Mouse (Mus musculus) kidney, postnatal 0 days (tissue): ENCODE measurements around the gene Cbx7. TPM values are rescaled to one million over a fixed set of nuclear protein-coding genes. Genes with fewer than 3 reads are reported as not detected.
A peak's percentile ranks its signal among the peaks of the same experiment; 100 is the strongest.

Experiments
- ATAC-seq: fragments of 200-750 bp; cut with Nextera tagmentation; replicated peaks from 2 replicates; pipeline ENCODE4 v1.8.0; 2017; ENCODE audit warnings: low read depth, moderate number of reproducible peaks, moderate TSS enrichment, moderate library complexity; ENCODE audit not compliant: low FRiP score
- DNase-seq: peaks from one replicate; pipeline ENCODE4 v3.0.0-alpha.2; 2016; ENCODE audit warnings: low spot score
- H3K27ac ChIP-seq: fragments of 300-500 bp; sonication (generic); 2 replicates; pipeline ENCODE4 v1.5.1; 2014; ENCODE audit warnings: mild to moderate bottlenecking
- H3K27me3 ChIP-seq: fragments of 300-500 bp; sonication (generic); 2 replicates; pipeline ENCODE4 v1.6.1; 2014; ENCODE audit warnings: low read length, mixed read lengths; ENCODE audit not compliant: insufficient read depth
- H3K36me3 ChIP-seq: fragments of 300-500 bp; sonication (generic); 2 replicates; pipeline ENCODE4 v1.6.1; 2014; ENCODE audit warnings: low read length, mixed read lengths; ENCODE audit not compliant: insufficient read depth
- H3K4me1 ChIP-seq: fragments of 300-500 bp; sonication (generic); replicated peaks from 2 replicates; pipeline ENCODE4 v1.6.1; 2014; ENCODE audit warnings: antibody characterized with exemption, low read length, mixed read lengths; ENCODE audit not compliant: insufficient read depth
- H3K4me2 ChIP-seq: fragments of 300-500 bp; sonication (generic); 2 replicates; pipeline ENCODE4 v1.6.1; 2014; ENCODE audit warnings: mild to moderate bottlenecking, low read length, moderate library complexity, mixed read lengths
- H3K4me3 ChIP-seq: fragments of 300-500 bp; sonication (generic); replicated peaks from 2 replicates; pipeline ENCODE4 v1.5.1; 2014; ENCODE audit warnings: low read depth, low read length
- H3K9ac ChIP-seq: fragments of 300-500 bp; sonication (generic); 2 replicates; pipeline ENCODE4 v1.6.1; 2014; ENCODE audit warnings: low read depth, low read length
- H3K9me3 ChIP-seq: fragments of 300-500 bp; sonication (generic); replicated peaks from 2 replicates; pipeline ENCODE4 v1.6.1; 2016; ENCODE audit warnings: low read length, inconsistent platforms, mixed read lengths
- CTCF ChIP-seq: IDR thresholded peaks from 2 replicates; pipeline ENCODE4 v1.5.1; 2016; ENCODE audit warnings: antibody characterized with exemption, low read depth, mild to moderate bottlenecking, moderate library complexity
- WGBS: fragments of 180-500 bp; shearing (Covaris S2); extraction: QIAGEN DNeasy Blood & Tissue Kit; methylation state at CpG from one replicate; pipeline ENCODE4 v1.1.7; 2014; 5-methylcytosine and 5-hydroxymethylcytosine counted together
- polyA plus RNA-seq: library from polyadenylated mRNA; unstranded; fragments of >200 nt; fragmentation: Nextera tagmentation; extraction: Ambion mirVana; gene quantifications from 2 replicates; pipeline ENCODE4 v1.2.1, GENCODE M21; 2015

The Cbx7 gene
- polyA plus RNA-seq, 1 experiment from 2014 or later: 4.6 TPM

DNA sequence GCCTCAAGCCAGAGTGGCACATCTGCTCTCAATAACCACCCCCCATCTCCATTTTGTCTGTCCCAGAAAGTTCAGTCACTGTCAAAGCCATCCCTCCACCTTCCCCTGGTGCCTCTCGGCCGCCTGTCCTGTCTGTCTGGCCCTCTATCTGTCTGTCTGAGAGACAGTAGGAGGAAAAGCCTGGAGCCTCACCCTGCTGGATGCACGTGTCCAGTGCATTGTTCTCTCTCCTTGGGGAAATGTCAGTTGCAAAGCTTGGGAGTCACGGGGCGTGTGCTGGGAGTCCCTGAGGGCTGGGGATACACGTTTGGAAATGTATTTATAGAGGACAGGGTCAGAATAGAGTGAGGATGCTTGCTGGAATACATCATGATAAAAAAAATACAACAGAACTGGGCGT lies 17.4 kb downstream of the Cbx7 start:
- no peak overlapping the region for H3K4me2 ChIP-seq
- H3K9me3 ChIP-seq: no peaks in the 10 kb centered on the region
- no peak overlapping the region for H3K27ac ChIP-seq
- no peak overlapping the region for H3K4me3 ChIP-seq
- H3K27me3 ChIP-seq: no peaks in the 10 kb centered on the region
- peaks cover 34% of the 10 kb centered on the region for H3K4me1 ChIP-seq
- TF ChIP-seq CTCF: no peak
- no peak overlapping the region for H3K9ac ChIP-seq
- DNase-seq: peak; percentile 43
- 68% methylated on average over 7 of the region's 7 CpGs for WGBS
- H3K36me3 ChIP-seq: no peaks in the 10 kb centered on the region
- ATAC-seq: no peak

DNA sequence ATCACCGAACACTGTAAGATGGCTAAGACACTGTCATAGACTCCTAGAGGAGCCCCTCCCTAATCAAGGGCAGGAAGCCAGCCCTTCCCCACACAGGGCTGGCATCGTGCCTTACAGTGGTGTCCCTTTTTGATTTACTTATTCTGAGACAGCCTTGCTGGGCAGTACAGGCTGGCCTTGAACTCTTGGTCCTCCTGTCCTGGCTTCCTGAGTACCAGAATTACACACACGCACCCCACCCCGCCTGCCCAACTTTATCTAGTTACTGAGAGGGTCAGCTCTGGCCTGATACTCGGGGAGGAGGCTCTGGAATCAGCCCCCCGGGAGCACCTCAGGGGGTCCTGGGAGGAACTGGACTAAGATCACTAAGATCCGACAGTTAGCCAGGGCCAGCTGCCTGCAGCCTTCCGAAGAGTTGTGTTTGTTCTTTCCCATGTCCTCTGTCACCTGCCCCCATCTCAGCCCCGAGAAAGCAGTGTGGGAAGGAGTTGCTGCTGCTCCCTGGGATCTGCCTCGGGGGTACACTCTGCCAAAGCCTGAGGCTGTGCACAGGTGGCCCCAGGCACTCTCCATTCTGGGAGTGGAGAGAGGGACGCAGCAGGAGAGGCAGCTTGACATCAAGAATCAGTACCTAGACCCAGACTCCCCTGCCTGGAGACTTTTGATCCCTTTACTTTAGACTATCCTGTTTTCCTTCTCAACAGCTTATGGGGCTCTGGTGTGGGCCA lies 18.3 kb downstream of the Cbx7 start:
- Histone ChIP-seq H3K27me3 (no peaks in the 10 kb centered on the region), H3K36me3 (no peaks in the 10 kb centered on the region), H3K4me3 (no peak overlapping the region), H3K9me3 (no peaks in the 10 kb centered on the region), H3K9ac (no peak overlapping the region), H3K4me2 (0 out of 2 replicates have a peak overlapping the region, but pooled peaks have one; percentile 1), H3K4me1 (peaks cover 34% of the 10 kb centered on the region), H3K27ac (peak overlapping the region; percentile 85)
- TF ChIP-seq CTCF: no peak
- DNase-seq: no peak
- no peak for ATAC-seq
- WGBS: 36% methylated on average over 11 of the region's 11 CpGs

DNA sequence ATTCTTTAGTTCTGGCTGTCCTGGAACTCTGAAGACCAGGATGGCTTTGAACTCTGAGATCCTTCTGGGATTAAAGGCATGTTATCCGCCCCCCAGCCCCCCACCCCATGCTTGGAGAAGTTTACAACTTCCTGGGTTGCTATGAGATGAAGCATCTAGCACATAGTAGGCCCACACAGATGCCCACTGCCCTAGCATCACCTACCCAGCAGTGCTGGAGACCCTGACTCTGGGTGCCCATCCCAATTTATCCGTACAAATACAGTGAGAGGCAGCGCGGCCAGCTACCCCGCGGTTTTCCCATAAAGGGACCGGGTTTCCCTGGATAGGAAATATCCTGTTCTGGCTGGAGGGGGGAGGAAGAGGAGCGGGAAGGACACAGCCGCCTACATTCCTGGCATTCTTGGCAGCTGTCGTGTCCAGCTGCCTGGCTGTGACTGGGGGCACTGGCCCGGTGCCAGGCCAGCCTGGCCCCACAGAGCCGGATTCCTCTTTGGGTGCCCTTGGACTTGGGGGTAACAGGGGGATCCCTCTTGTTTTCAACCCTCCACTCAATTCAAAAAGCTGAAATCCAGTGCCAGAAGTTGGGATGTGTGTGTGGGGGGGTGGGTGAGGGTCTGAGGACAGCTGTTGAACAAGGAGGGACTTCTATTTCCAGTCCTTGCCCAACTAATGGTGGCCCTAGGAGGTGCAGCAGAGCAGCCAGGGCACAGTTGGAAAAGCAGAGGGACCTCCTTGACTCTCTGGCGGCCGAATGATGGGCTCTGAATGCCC lies 19.0 kb downstream of the Cbx7 start:
- DNase-seq: peak; percentile 77
- TF ChIP-seq CTCF: no peak

DNA sequence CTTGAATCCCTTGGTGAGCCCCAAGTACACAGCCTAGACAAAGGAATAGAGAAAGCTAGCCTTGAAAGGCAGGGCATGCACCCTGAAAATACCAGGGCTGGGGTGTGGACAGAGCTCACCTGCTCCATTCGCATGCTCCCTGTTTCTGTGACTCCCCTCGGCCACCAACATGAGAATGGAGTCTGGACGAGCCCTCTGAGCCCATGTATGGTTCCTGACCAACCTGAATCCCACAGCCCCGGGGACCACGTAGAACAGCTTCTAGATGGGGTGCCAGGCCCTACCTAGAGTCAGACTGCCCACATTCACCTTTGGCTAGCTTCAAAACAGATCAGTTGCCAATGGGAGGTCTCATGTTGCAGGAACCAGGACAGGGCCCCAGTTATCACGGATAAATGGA lies 19.7 kb downstream of the Cbx7 start:
- Histone ChIP-seq H3K27ac (peak overlapping the region; percentile 85), H3K36me3 (no peaks in the 10 kb centered on the region), H3K4me1 (peaks cover 34% of the 10 kb centered on the region), H3K9me3 (no peaks in the 10 kb centered on the region), H3K4me2 (peak overlapping the region; percentile 57; the same call in 1 of the 2 replicates), H3K27me3 (no peaks in the 10 kb centered on the region), H3K4me3 (no peak overlapping the region), H3K9ac (0 out of 2 replicates have a peak overlapping the region, but pooled peaks have one; percentile 28)
- DNase-seq (no peak), ATAC-seq (no peak)
- 57% methylated on average over 6 of the region's 6 CpGs for WGBS
- TF ChIP-seq CTCF: no peak

More for the DNA sequence above, 19.0 kb downstream of the Cbx7 start:
- Histone ChIP-seq H3K4me3 (no peak overlapping the region), H3K9me3 (no peaks in the 10 kb centered on the region), H3K4me2 (0 out of 2 replicates have a peak overlapping the region, but pooled peaks have one; percentile 1), H3K4me1 (peaks cover 34% of the 10 kb centered on the region), H3K27ac (peak overlapping the region; percentile 85), H3K36me3 (no peaks in the 10 kb centered on the region), H3K9ac (no peak overlapping the region), H3K27me3 (no peaks in the 10 kb centered on the region)
- 24% methylated on average over 14 of the region's 14 CpGs for WGBS
- peak; percentile 55 for ATAC-seq

DNA sequence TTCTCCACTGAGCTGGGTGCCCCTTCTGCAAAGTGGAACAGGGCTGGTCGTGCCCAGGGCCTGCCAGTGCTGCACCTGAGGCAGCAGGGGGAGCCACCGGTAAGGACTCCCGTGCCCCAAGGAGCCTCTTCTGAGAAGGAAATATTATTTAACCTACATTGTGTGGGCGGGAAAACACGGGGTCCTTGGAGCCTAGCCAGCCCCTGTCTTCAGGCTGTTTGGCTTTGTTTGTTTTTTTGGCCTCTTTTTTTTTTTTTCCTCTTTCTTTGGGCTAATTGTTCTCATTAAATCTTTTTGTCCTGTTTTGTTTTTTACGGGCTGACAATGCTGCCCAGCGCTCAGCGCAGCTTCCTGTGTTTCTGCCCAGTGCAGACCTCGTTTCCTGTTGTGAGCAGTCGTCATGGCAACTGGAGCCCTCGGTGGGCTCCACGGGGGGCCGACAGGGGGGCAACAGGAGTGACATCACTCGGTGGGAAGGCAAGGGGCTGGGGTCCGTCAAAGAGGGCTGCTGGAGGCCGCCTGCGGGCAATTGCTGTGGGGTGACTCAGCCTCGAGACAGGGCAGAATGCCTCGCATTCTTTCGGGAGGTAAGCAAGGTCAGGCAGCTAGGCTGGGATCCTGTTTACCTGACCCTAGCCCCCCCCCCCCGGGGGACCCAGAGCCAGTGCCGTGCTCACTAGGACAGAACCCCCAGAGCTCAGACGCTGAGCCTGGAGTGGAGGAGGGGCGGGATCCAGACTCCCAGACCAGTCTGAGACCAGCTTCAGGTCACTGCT lies 20.5 kb downstream of the Cbx7 start:
- Histone ChIP-seq H3K36me3 (no peaks in the 10 kb centered on the region), H3K9ac (peak overlapping the region; percentile 28; the same call in 1 of the 2 replicates), H3K4me1 (peaks cover 34% of the 10 kb centered on the region), H3K27me3 (no peaks in the 10 kb centered on the region), H3K27ac (peak overlapping the region; percentile 85), H3K4me3 (peak overlapping the region; percentile 17; the same call in 1 of the 2 replicates), H3K9me3 (no peaks in the 10 kb centered on the region), H3K4me2 (peak overlapping the region; percentile 57)
- TF ChIP-seq CTCF: peak; percentile 76
- ATAC-seq (peak; percentile 58), DNase-seq (peak; percentile 79)
- under 1% methylated on average over 24 of the region's 24 CpGs for WGBS

DNA sequence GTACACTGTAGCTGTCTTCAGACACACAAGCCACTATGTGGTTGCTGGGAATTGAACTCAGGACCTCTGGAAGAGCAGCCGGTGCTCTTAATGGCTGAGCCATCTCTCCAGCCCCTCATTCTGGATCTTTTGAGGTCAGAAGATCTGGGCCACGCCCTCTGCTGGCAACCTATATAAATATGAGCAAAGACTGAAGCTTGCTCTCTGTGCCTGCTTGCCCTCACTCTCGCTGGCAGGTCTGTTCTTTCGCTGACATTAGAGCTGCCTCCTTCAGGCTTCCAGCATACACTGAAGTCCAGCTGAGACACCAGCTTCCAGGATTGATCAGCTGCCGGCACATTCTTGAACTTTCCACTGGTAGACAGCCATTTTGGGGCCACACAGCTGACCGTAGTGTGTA lies 23.2 kb downstream of the Cbx7 start:
- Histone ChIP-seq H3K27me3 (no peaks in the 10 kb centered on the region), H3K9me3 (no peaks in the 10 kb centered on the region), H3K4me2 (no peak overlapping the region), H3K4me1 (peaks cover 30% of the 10 kb centered on the region), H3K9ac (no peak overlapping the region), H3K27ac (no peak overlapping the region), H3K4me3 (no peak overlapping the region), H3K36me3 (no peaks in the 10 kb centered on the region)
- DNase-seq (no peak), ATAC-seq (no peak)
- 69% methylated on average over 6 of the region's 6 CpGs for WGBS
- TF ChIP-seq CTCF: peak; percentile 22; the same call in 1 of the 2 replicates
